Mouse (Mus musculus) liver, embryonic 12.5 days (tissue): ENCODE measurements around the gene Tbc1d2. TPM values are rescaled to one million over a fixed set of nuclear protein-coding genes. Genes with fewer than 3 reads are reported as not detected.
A peak's percentile ranks its signal among the peaks of the same experiment; 100 is the strongest.

Experiments used
- ATAC-seq: fragments of 200-750 bp; cut with Nextera tagmentation; 2 replicates; pipeline ENCODE4 v1.8.0; 2017; ENCODE audit warnings: moderate number of reproducible peaks, mild to moderate bottlenecking, moderate library complexity
- H3K27ac ChIP-seq: fragments of 300-500 bp; sonication (generic); 2 replicates; pipeline ENCODE4 v1.5.1; 2016; ENCODE audit warnings: mild to moderate bottlenecking
- H3K27me3 ChIP-seq: fragments of 300-500 bp; sonication (generic); replicated peaks from 2 replicates; pipeline ENCODE4 v1.6.1; 2016; ENCODE audit warnings: mild to moderate bottlenecking, moderate library complexity
- H3K36me3 ChIP-seq: fragments of 300-500 bp; sonication (generic); 2 replicates; pipeline ENCODE4 v1.6.1; 2016; ENCODE audit warnings: mild to moderate bottlenecking, moderate library complexity
- H3K4me1 ChIP-seq: fragments of 300-500 bp; sonication (generic); 2 replicates; pipeline ENCODE4 v1.6.1; 2016
- H3K4me2 ChIP-seq: fragments of 300-500 bp; sonication (generic); 2 replicates; pipeline ENCODE4 v1.6.1; 2016; ENCODE audit warnings: mild to moderate bottlenecking, moderate library complexity
- H3K4me3 ChIP-seq: fragments of 300-500 bp; sonication (generic); 2 replicates; pipeline ENCODE4 v1.5.1; 2016; ENCODE audit warnings: mild to moderate bottlenecking, moderate library complexity
- H3K9ac ChIP-seq: fragments of 300-500 bp; sonication (generic); 2 replicates; pipeline ENCODE4 v1.6.1; 2016; ENCODE audit warnings: mild to moderate bottlenecking, moderate library complexity
- H3K9me3 ChIP-seq: fragments of 300-500 bp; sonication (generic); replicated peaks from 2 replicates; pipeline ENCODE4 v1.6.1; 2016; ENCODE audit warnings: mild to moderate bottlenecking, moderate library complexity
- WGBS: fragments of 180-500 bp; shearing (Covaris S2); methylation state at CpG from one replicate; pipeline ENCODE4 v1.1.7; 2016; ENCODE audit not compliant: insufficient replicate concordance; 5-methylcytosine and 5-hydroxymethylcytosine counted together
- polyA plus RNA-seq: library from polyadenylated mRNA; unstranded; fragments of >200 nt; fragmentation: Nextera tagmentation; extraction: Ambion mirVana; gene quantifications from 2 replicates; pipeline ENCODE4 v1.2.1, GENCODE M21; 2016

The Tbc1d2 gene
- polyA plus RNA-seq, 1 experiment from 2014 or later = 0.57 TPM

GRCm38 (mm10) chr4:46620330-46620729 lies 29.7 kb downstream of the Tbc1d2 start:
- H3K9me3 ChIP-seq = no peaks in the 10 kb centered on the region
- ATAC-seq = no peak
- peak overlapping the region; percentile 27 for H3K4me3 ChIP-seq
- H3K36me3 ChIP-seq = no peaks in the 10 kb centered on the region
- H3K27ac ChIP-seq = no peak overlapping the region
- 0 out of 2 replicates have a peak overlapping the region, but pooled peaks have one; percentile 13 for H3K9ac ChIP-seq
- H3K4me2 ChIP-seq = peak overlapping the region; percentile 53
- 12% methylated on average over 23 of the region's 23 CpGs for WGBS
- peaks cover 12% of the 10 kb centered on the region; the same call in 1 of the 2 replicates for H3K27me3 ChIP-seq
- peaks cover 28% of the 10 kb centered on the region for H3K4me1 ChIP-seq

GRCm38 (mm10) chr4:46618196-46618817 lies 31.7 kb downstream of the Tbc1d2 start:
- no peak overlapping the region for H3K4me2 ChIP-seq
- no peak overlapping the region for H3K9ac ChIP-seq
- H3K36me3 ChIP-seq = no peaks in the 10 kb centered on the region
- no peaks in the 10 kb centered on the region for H3K9me3 ChIP-seq
- no peak overlapping the region for H3K4me3 ChIP-seq
- no peak overlapping the region for H3K27ac ChIP-seq
- ATAC-seq = no peak
- 47% methylated on average over 11 of the region's 11 CpGs for WGBS
- peaks cover 39% of the 10 kb centered on the region for H3K4me1 ChIP-seq
- peaks cover 32% of the 10 kb centered on the region for H3K27me3 ChIP-seq

DNA sequence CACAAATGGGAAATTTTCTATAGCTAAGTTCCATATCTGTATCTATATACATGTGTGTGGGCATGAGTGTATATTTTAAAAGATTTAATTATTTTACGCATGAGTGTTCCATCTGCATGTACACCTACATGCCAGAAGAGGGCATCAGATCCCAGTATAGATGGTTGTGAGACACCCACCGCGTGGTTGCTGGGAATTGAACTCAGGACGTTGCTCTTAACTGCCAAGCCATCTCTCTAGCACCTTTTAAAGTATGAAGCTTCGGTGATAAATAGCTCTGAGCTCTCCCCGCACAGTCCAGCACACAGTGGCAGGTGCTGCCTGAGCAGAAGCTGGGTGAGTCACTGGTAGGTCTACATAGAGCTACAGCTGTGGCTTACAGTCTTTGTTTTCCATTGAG lies 32.6 kb downstream of the Tbc1d2 start:
- Histone ChIP-seq H3K9ac (no peak overlapping the region), H3K36me3 (no peaks in the 10 kb centered on the region), H3K4me1 (peaks cover 42% of the 10 kb centered on the region), H3K27me3 (peaks cover 34% of the 10 kb centered on the region), H3K9me3 (no peaks in the 10 kb centered on the region), H3K27ac (no peak overlapping the region), H3K4me2 (no peak overlapping the region), H3K4me3 (no peak overlapping the region)
- 51% methylated on average over 6 of the region's 6 CpGs for WGBS
- no peak for ATAC-seq

DNA sequence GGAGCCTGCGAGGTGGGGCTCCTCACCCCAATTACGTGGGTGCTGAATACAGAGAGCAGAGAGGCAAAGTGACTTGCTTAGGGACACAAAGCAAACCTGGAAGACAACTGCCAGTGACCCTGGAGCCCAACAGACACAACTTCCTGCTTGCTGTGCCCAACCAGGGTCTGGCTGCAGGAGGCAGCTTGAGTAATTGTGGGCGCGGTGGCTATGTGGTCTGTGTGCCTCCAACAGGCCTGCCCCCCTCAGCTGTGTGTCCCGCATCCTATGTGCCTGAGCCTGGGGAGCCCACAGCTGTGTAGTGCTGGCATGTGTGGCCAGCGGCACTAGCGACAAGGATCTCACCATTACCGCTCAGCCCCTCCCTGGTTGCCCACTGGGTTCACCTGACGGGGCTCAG lies 35.4 kb downstream of the Tbc1d2 start:
- Histone ChIP-seq H3K9me3 (no peaks in the 10 kb centered on the region), H3K27me3 (peaks cover 33% of the 10 kb centered on the region), H3K27ac (no peak overlapping the region), H3K36me3 (no peaks in the 10 kb centered on the region), H3K4me2 (no peak overlapping the region), H3K4me3 (no peak overlapping the region), H3K9ac (no peak overlapping the region), H3K4me1 (peaks cover 25% of the 10 kb centered on the region)
- no peak for ATAC-seq
- 49% methylated on average over 9 of the region's 9 CpGs for WGBS

- no peak overlapping the region for H3K9ac ChIP-seq
- H3K27me3 ChIP-seq = peaks cover 41% of the 10 kb centered on the region
- 16% methylated on average over 12 of the region's 12 CpGs for WGBS
- H3K4me1 ChIP-seq = peaks cover 21% of the 10 kb centered on the region
- H3K4me2 ChIP-seq = no peak overlapping the region
- no peaks in the 10 kb centered on the region for H3K9me3 ChIP-seq
- no peak for ATAC-seq
- no peak overlapping the region for H3K4me3 ChIP-seq
- H3K36me3 ChIP-seq = no peaks in the 10 kb centered on the region
- no peak overlapping the region for H3K27ac ChIP-seq
Measured at GRCm38 (mm10) chr4:46613618-46614017, 36.4 kb downstream of the Tbc1d2 start.

DNA sequence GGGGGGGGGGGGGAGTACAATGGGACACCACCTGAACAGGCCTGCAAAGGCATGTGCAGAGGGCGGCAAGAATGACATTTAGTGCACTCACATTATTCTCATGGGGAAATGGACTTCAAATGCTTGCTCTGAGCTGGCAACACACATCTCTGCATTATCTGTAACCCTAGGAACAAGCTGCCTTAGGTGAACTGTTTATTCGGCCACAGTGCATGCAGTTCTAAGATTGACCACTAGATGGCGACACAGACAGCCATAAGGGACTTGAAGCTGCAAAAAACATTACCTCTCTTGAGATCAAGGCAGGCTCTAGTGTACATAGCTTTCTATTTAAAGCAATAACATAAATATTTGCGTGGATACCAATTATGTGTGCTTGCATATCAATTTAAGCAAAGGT lies 38.8 kb downstream of the Tbc1d2 start:
- Histone ChIP-seq H3K36me3 (no peaks in the 10 kb centered on the region), H3K27me3 (peaks cover 42% of the 10 kb centered on the region), H3K4me3 (no peak overlapping the region), H3K9ac (no peak overlapping the region), H3K9me3 (no peaks in the 10 kb centered on the region), H3K27ac (no peak overlapping the region), H3K4me2 (no peak overlapping the region), H3K4me1 (peaks cover 14% of the 10 kb centered on the region; the same call in 1 of the 2 replicates)
- WGBS = 0% methylated on average over 4 of the region's 4 CpGs
- ATAC-seq = no peak

GRCm38 (mm10) chr4:46607601-46608000 lies 42.4 kb downstream of the Tbc1d2 start:
- 68% methylated on average over 3 of the region's 3 CpGs for WGBS

DNA sequence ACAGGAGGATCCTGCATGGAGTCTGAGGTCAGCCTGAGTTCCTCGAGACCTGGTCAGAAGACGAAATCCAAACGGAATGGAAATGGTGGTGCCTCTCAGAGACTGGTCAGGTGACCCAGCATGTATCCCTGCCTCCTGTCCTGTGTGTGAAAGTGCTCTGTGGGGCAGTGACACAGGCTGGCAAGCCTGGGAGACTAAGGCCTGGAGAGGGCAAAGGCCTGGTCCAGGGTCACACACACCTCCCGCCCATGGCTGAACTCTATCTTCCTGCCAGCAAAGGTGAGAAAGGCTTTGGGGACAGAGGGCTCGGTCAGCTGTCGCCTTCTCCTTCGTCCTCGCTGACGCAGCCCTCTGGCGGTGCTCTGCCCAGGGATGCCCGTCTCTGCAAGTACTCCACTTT lies 44.6 kb downstream of the Tbc1d2 start:
- Histone ChIP-seq H3K4me1 (peaks cover 19% of the 10 kb centered on the region), H3K4me2 (no peak overlapping the region), H3K27ac (no peak overlapping the region), H3K9me3 (no peaks in the 10 kb centered on the region), H3K36me3 (no peaks in the 10 kb centered on the region), H3K27me3 (peaks cover 55% of the 10 kb centered on the region), H3K4me3 (no peak overlapping the region), H3K9ac (no peak overlapping the region)
- WGBS = 61% methylated on average over 11 of the region's 11 CpGs
- no peak for ATAC-seq

More at GRCm38 (mm10) chr4:46607601-46608000, 42.4 kb downstream of the Tbc1d2 start:
- H3K9me3 ChIP-seq = no peaks in the 10 kb centered on the region
- no peak for ATAC-seq
- peaks cover 3% of the 10 kb centered on the region; the same call in 1 of the 2 replicates for H3K4me1 ChIP-seq
- no peak overlapping the region for H3K27ac ChIP-seq
- peaks cover 34% of the 10 kb centered on the region for H3K27me3 ChIP-seq
- H3K9ac ChIP-seq = no peak overlapping the region
- no peak overlapping the region for H3K4me3 ChIP-seq
- no peaks in the 10 kb centered on the region for H3K36me3 ChIP-seq
- no peak overlapping the region for H3K4me2 ChIP-seq

DNA sequence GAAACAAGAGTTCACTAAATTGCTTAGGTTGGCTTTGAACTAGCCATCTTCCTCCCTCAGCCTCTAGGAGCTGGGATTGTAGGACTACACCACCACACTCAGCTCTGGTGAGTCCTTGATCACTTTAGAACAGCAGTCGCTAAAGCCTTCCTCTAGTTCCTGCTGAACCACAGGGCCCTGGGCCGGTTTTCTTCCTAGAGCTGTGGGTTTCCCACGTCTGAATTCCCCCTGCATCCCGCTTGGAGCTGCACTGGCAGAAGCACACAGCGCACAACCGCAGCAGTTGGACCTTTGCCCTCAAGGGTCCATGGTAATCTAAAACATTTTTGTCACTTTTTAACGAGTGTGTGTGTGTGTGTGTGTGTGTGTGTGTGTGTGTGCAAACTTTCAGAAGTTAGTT lies 47.3 kb downstream of the Tbc1d2 start:
- Histone ChIP-seq H3K27me3 (peaks cover 68% of the 10 kb centered on the region), H3K4me2 (peak overlapping the region; percentile 90; the same call in 1 of the 2 replicates), H3K27ac (no peak overlapping the region), H3K4me1 (peaks cover 26% of the 10 kb centered on the region), H3K36me3 (no peaks in the 10 kb centered on the region), H3K9me3 (no peaks in the 10 kb centered on the region), H3K4me3 (no peak overlapping the region), H3K9ac (peak overlapping the region; percentile 40; the same call in 1 of the 2 replicates)
- ATAC-seq = no peak
- 47% methylated on average over 7 of the region's 7 CpGs for WGBS

- Histone ChIP-seq H3K27ac (no peak within 1 kb of the TSS), H3K4me3 (peak within 1 kb of the TSS; percentile 62), H3K4me2 (peak within 1 kb of the TSS; percentile 90), H3K9ac (peak within 1 kb of the TSS; percentile 59), H3K27me3 (peaks cover 75% of the 10 kb centered on the region), H3K9me3 (no peaks in the 10 kb centered on the region), H3K36me3 (no peaks in the 10 kb centered on the region), H3K4me1 (peaks cover 32% of the 10 kb centered on the region)
- peak; percentile 64 for ATAC-seq
- under 1% methylated on average over 29 of the region's 66 CpGs for WGBS
Measured at GRCm38 (mm10) chr4:46601844-46602423, 48.1 kb downstream of the Tbc1d2 start, which contains the start of gene Coro2a. Coro2a (minus strand) TSS chr4:46602202.

- no peaks in the 10 kb centered on the region for H3K36me3 ChIP-seq
- 1% methylated on average over 46 of the region's 52 CpGs for WGBS
- no peak overlapping the region for H3K27ac ChIP-seq
- peaks cover 78% of the 10 kb centered on the region for H3K27me3 ChIP-seq
- peaks cover 32% of the 10 kb centered on the region for H3K4me1 ChIP-seq
- no peaks in the 10 kb centered on the region for H3K9me3 ChIP-seq
- H3K4me3 ChIP-seq = peak overlapping the region; percentile 62
- peak overlapping the region; percentile 90 for H3K4me2 ChIP-seq
- ATAC-seq = peak; percentile 19; the same call in 1 of the 2 replicates
- H3K9ac ChIP-seq = peak overlapping the region; percentile 59
Measured at GRCm38 (mm10) chr4:46601258-46601843, 48.7 kb downstream of the Tbc1d2 start.
